Mouse (Mus musculus) limb, embryonic 14.5 days (tissue): ENCODE measurements around the gene Prkca. TPM values are rescaled to one million over a fixed set of nuclear protein-coding genes. Genes with fewer than 3 reads are reported as not detected.

Source experiments
- ATAC-seq: fragments of 200-750 bp; cut with Nextera tagmentation; 2 replicates; pipeline ENCODE4 v1.8.0; 2017; ENCODE audit warnings: low read depth, moderate number of reproducible peaks, moderate TSS enrichment; ENCODE audit not compliant: low FRiP score
- DNase-seq: peaks from one replicate; pipeline ENCODE4 v3.0.0-alpha.2; 2015; ENCODE audit warnings: low spot score
- H3K27ac ChIP-seq: fragments of 300-500 bp; sonication (generic); replicated peaks from 2 replicates; pipeline ENCODE4 v1.5.1; 2014; ENCODE audit warnings: low read depth, mild to moderate bottlenecking, low read length, moderate library complexity, mixed read lengths
- H3K27me3 ChIP-seq: fragments of 300-500 bp; sonication (generic); 2 replicates; pipeline ENCODE4 v1.6.1; 2014; ENCODE audit warnings: low read length, mixed read lengths; ENCODE audit not compliant: control insufficient read depth, insufficient read depth
- H3K36me3 ChIP-seq: fragments of 300-500 bp; sonication (generic); 2 replicates; pipeline ENCODE4 v1.6.1; 2014; ENCODE audit warnings: mild to moderate bottlenecking, low read length, moderate library complexity, mixed read lengths; ENCODE audit not compliant: control insufficient read depth, insufficient read depth
- H3K4me1 ChIP-seq: fragments of 300-500 bp; sonication (generic); 2 replicates; pipeline ENCODE4 v1.6.1; 2014; ENCODE audit warnings: antibody characterized with exemption, low read length, mixed read lengths; ENCODE audit not compliant: control insufficient read depth, insufficient read depth
- H3K4me2 ChIP-seq: fragments of 300-500 bp; sonication (generic); replicated peaks from 2 replicates; pipeline ENCODE4 v1.6.1; 2014; ENCODE audit warnings: low read depth, mild to moderate bottlenecking, low read length, moderate library complexity; ENCODE audit not compliant: severe bottlenecking
- H3K4me3 ChIP-seq: fragments of 300-500 bp; sonication (generic); replicated peaks from 2 replicates; pipeline ENCODE4 v1.5.1; 2014; ENCODE audit warnings: low read length
- H3K9ac ChIP-seq: fragments of 300-500 bp; sonication (generic); 2 replicates; pipeline ENCODE4 v1.6.1; 2014; ENCODE audit warnings: mild to moderate bottlenecking, low read depth, low read length, moderate library complexity; ENCODE audit not compliant: severe bottlenecking
- H3K9me3 ChIP-seq: fragments of 300-500 bp; sonication (generic); 2 replicates; pipeline ENCODE4 v1.6.1; 2016; ENCODE audit warnings: low read length; ENCODE audit not compliant: control insufficient read depth
- POLR2A ChIP-seq: fragments of 200-500 bp; IDR thresholded peaks from 2 replicates; pipeline ENCODE4 v1.8.0; 2012; ENCODE audit warnings: inconsistent platforms, mild to moderate bottlenecking, moderate library complexity, borderline replicate concordance; ENCODE audit not compliant: insufficient read depth, insufficient read length; ENCODE audit errors: extremely low read depth
- WGBS: fragments of 180-500 bp; shearing (Covaris S2); extraction: QIAGEN DNeasy Blood & Tissue Kit; methylation state at CpG from one replicate; pipeline ENCODE4 v1.1.7; 2014; 5-methylcytosine and 5-hydroxymethylcytosine counted together
- polyA plus RNA-seq, 2 experiments: library from polyadenylated mRNA; depleted of rRNA in 1 of 2; stranded (reverse) in 1 of 2; unstranded in 1 of 2; fragments of >200 nt; fragmentation: Nextera tagmentation in 1 of 2; extraction: Ambion mirVana in 1 of 2; gene quantifications; 2 replicates each; pipeline versions ENCODE4 v1.2.1 to v1.2.3; 2012 to 2014

Prkca gene
- polyA plus RNA-seq, 2 experiments, result 9.0 to 16.3 TPM

- 39% methylated on average over 19 of the region's 19 CpGs for WGBS
- Histone ChIP-seq H3K4me2 (no peak overlapping the region), H3K27me3 (no peaks in the 10 kb centered on the region), H3K27ac (no peak overlapping the region), H3K4me1 (no peaks in the 10 kb centered on the region), H3K9me3 (no peaks in the 10 kb centered on the region), H3K36me3 (no peaks in the 10 kb centered on the region), H3K4me3 (no peak overlapping the region), H3K9ac (no peak overlapping the region)
- TF ChIP-seq POLR2A, result no peak
- DNase-seq (peak; percentile 89), ATAC-seq (peak; percentile 72)
Measured at GRCm38 (mm10) chr11:108377680-108378362, 34.1 kb upstream of the Prkca start.

- Histone ChIP-seq H3K27me3 (no peaks in the 10 kb centered on the region), H3K4me2 (no peak overlapping the region), H3K4me1 (no peaks in the 10 kb centered on the region), H3K9ac (no peak overlapping the region), H3K36me3 (no peaks in the 10 kb centered on the region), H3K27ac (no peak overlapping the region), H3K9me3 (no peaks in the 10 kb centered on the region), H3K4me3 (no peak overlapping the region)
- 90% methylated on average over 7 of the region's 7 CpGs for WGBS
- TF ChIP-seq POLR2A, result no peak
- no peak for DNase-seq
- ATAC-seq, result no peak
Measured at GRCm38 (mm10) chr11:108376815-108377214, 33.1 kb upstream of the Prkca start.

GRCm38 (mm10) chr11:108367046-108367445, 23.3 kb upstream of the Prkca start:
- Histone ChIP-seq H3K36me3 (no peaks in the 10 kb centered on the region), H3K4me3 (no peak overlapping the region), H3K9me3 (no peaks in the 10 kb centered on the region), H3K27ac (no peak overlapping the region), H3K4me2 (no peak overlapping the region), H3K9ac (no peak overlapping the region), H3K27me3 (no peaks in the 10 kb centered on the region), H3K4me1 (peaks cover 4% of the 10 kb centered on the region; the same call in 1 of the 2 replicates)
- DNase-seq (no peak), ATAC-seq (no peak)
- 76% methylated on average over 1 of the region's 1 CpGs for WGBS
- no peak for TF ChIP-seq POLR2A

GRCm38 (mm10) chr11:108365600-108365999, 21.9 kb upstream of the Prkca start:
- H3K9ac ChIP-seq, result no peak overlapping the region
- peaks cover 4% of the 10 kb centered on the region; the same call in 1 of the 2 replicates for H3K4me1 ChIP-seq
- no peaks in the 10 kb centered on the region for H3K27me3 ChIP-seq
- TF ChIP-seq POLR2A, result no peak
- H3K4me3 ChIP-seq, result no peak overlapping the region
- no peak for ATAC-seq
- no peak overlapping the region for H3K27ac ChIP-seq
- no peaks in the 10 kb centered on the region for H3K36me3 ChIP-seq
- H3K9me3 ChIP-seq, result no peaks in the 10 kb centered on the region
- H3K4me2 ChIP-seq, result no peak overlapping the region
- WGBS, result 48% methylated on average over 7 of the region's 7 CpGs
- DNase-seq, result no peak

- no peak overlapping the region for H3K9ac ChIP-seq
- H3K9me3 ChIP-seq, result no peaks in the 10 kb centered on the region
- no peak overlapping the region for H3K4me3 ChIP-seq
- no peaks in the 10 kb centered on the region for H3K27me3 ChIP-seq
- ATAC-seq, result no peak
- H3K4me1 ChIP-seq, result peaks cover 4% of the 10 kb centered on the region; the same call in 1 of the 2 replicates
- TF ChIP-seq POLR2A, result no peak
- H3K36me3 ChIP-seq, result no peaks in the 10 kb centered on the region
- 68% methylated on average over 5 of the region's 7 CpGs for WGBS
- H3K27ac ChIP-seq, result no peak overlapping the region
- no peak for DNase-seq
- H3K4me2 ChIP-seq, result no peak overlapping the region
Measured at GRCm38 (mm10) chr11:108364945-108365589, 21.3 kb upstream of the Prkca start.
